Mouse (Mus musculus) hindbrain, embryonic 15.5 days (tissue): ENCODE measurements at regions not wholly inside any gene's neighbourhood (a gene's known extent, or its start where the extent isn't known, plus 50 kb on each side); places are given as distances from the start of the nearest gene placed in this dataset.

ENCODE experiments used
- ATAC-seq: fragments of 200-750 bp; cut with Nextera tagmentation; 2 replicates; pipeline ENCODE4 v1.8.0; 2017; ENCODE audit warnings: low read depth, moderate number of reproducible peaks, moderate TSS enrichment; ENCODE audit not compliant: low FRiP score
- H3K27ac ChIP-seq: fragments of 300-500 bp; sonication (generic); replicated peaks from 2 replicates; pipeline ENCODE4 v1.5.1; 2015; ENCODE audit warnings: mild to moderate bottlenecking, inconsistent platforms
- H3K27me3 ChIP-seq: fragments of 300-500 bp; sonication (generic); 2 replicates; pipeline ENCODE4 v1.6.1; 2015; ENCODE audit warnings: control low read depth, inconsistent platforms
- H3K36me3 ChIP-seq: fragments of 300-500 bp; sonication (generic); 2 replicates; pipeline ENCODE4 v1.6.1; 2015; ENCODE audit warnings: control low read depth, inconsistent platforms
- H3K4me1 ChIP-seq: fragments of 300-500 bp; sonication (generic); replicated peaks from 2 replicates; pipeline ENCODE4 v1.6.1; 2015; ENCODE audit warnings: control low read depth, inconsistent platforms
- H3K4me2 ChIP-seq: fragments of 300-500 bp; sonication (generic); 2 replicates; pipeline ENCODE4 v1.6.1; 2015; ENCODE audit warnings: moderate library complexity, mild to moderate bottlenecking, inconsistent platforms
- H3K4me3 ChIP-seq: fragments of 300-500 bp; sonication (generic); 2 replicates; pipeline ENCODE4 v1.5.1; 2015; ENCODE audit warnings: mild to moderate bottlenecking, inconsistent platforms
- H3K9ac ChIP-seq: fragments of 300-500 bp; sonication (generic); 2 replicates; pipeline ENCODE4 v1.6.1; 2015; ENCODE audit warnings: inconsistent platforms
- H3K9me3 ChIP-seq: fragments of 300-500 bp; sonication (generic); 2 replicates; pipeline ENCODE4 v1.6.1; 2016; ENCODE audit warnings: control low read depth, inconsistent platforms
- WGBS: fragments of 180-500 bp; shearing (Covaris S2); methylation state at CpG from one replicate; pipeline ENCODE4 v1.1.7; 2015; 5-methylcytosine and 5-hydroxymethylcytosine counted together

GRCm38 (mm10) chr1:184628566-184629168 is 103.8 kb downstream of the Hlx start:
- H3K27ac ChIP-seq, result no peak overlapping the region
- H3K4me2 ChIP-seq, result no peak overlapping the region
- no peaks in the 10 kb centered on the region for H3K4me1 ChIP-seq
- no peak for ATAC-seq
- no peaks in the 10 kb centered on the region for H3K27me3 ChIP-seq
- H3K9me3 ChIP-seq, result no peaks in the 10 kb centered on the region
- H3K4me3 ChIP-seq, result no peak overlapping the region
- H3K9ac ChIP-seq, result no peak overlapping the region
- no peaks in the 10 kb centered on the region for H3K36me3 ChIP-seq
- 73% methylated on average over 3 of the region's 3 CpGs for WGBS

- no peaks in the 10 kb centered on the region for H3K9me3 ChIP-seq
- no peaks in the 10 kb centered on the region for H3K4me1 ChIP-seq
- no peak overlapping the region for H3K4me3 ChIP-seq
- 89% methylated on average over 3 of the region's 3 CpGs for WGBS
- no peaks in the 10 kb centered on the region for H3K27me3 ChIP-seq
- no peak for ATAC-seq
- no peak overlapping the region for H3K9ac ChIP-seq
- no peak overlapping the region for H3K27ac ChIP-seq
- H3K4me2 ChIP-seq, result no peak overlapping the region
- no peaks in the 10 kb centered on the region for H3K36me3 ChIP-seq
Measured at GRCm38 (mm10) chr1:184622462-184622861, 110.0 kb downstream of the Hlx start.

GRCm38 (mm10) chr1:184621950-184622349 is 110.5 kb downstream of the Hlx start:
- H3K27ac ChIP-seq, result no peak overlapping the region
- H3K4me2 ChIP-seq, result no peak overlapping the region
- no peak overlapping the region for H3K4me3 ChIP-seq
- H3K4me1 ChIP-seq, result no peaks in the 10 kb centered on the region
- 80% methylated on average over 15 of the region's 15 CpGs for WGBS
- H3K36me3 ChIP-seq, result no peaks in the 10 kb centered on the region
- no peak overlapping the region for H3K9ac ChIP-seq
- no peaks in the 10 kb centered on the region for H3K9me3 ChIP-seq
- no peaks in the 10 kb centered on the region for H3K27me3 ChIP-seq
- ATAC-seq, result no peak

- WGBS, result 82% methylated on average over 8 of the region's 8 CpGs
- no peaks in the 10 kb centered on the region for H3K36me3 ChIP-seq
- no peak overlapping the region for H3K4me3 ChIP-seq
- H3K9me3 ChIP-seq, result no peaks in the 10 kb centered on the region
- no peaks in the 10 kb centered on the region for H3K27me3 ChIP-seq
- no peaks in the 10 kb centered on the region for H3K4me1 ChIP-seq
- no peak overlapping the region for H3K27ac ChIP-seq
- no peak overlapping the region for H3K9ac ChIP-seq
- H3K4me2 ChIP-seq, result no peak overlapping the region
- ATAC-seq, result no peak
Measured at GRCm38 (mm10) chr1:184617853-184618454, 114.5 kb downstream of the Hlx start.

- no peak overlapping the region for H3K9ac ChIP-seq
- 79% methylated on average over 3 of the region's 3 CpGs for WGBS
- no peaks in the 10 kb centered on the region for H3K9me3 ChIP-seq
- H3K4me1 ChIP-seq, result no peaks in the 10 kb centered on the region
- H3K36me3 ChIP-seq, result no peaks in the 10 kb centered on the region
- no peaks in the 10 kb centered on the region for H3K27me3 ChIP-seq
- ATAC-seq, result no peak
- no peak overlapping the region for H3K4me2 ChIP-seq
- no peak overlapping the region for H3K4me3 ChIP-seq
- no peak overlapping the region for H3K27ac ChIP-seq
Measured at GRCm38 (mm10) chr1:184615991-184616390, 116.4 kb downstream of the Hlx start.

GRCm38 (mm10) chr1:184614699-184615415 is 117.6 kb downstream of the Hlx start:
- no peaks in the 10 kb centered on the region for H3K36me3 ChIP-seq
- no peak overlapping the region for H3K4me2 ChIP-seq
- H3K4me3 ChIP-seq, result no peak overlapping the region
- no peaks in the 10 kb centered on the region for H3K4me1 ChIP-seq
- no peak overlapping the region for H3K27ac ChIP-seq
- ATAC-seq, result no peak
- WGBS, result 86% methylated on average over 21 of the region's 21 CpGs
- no peaks in the 10 kb centered on the region for H3K9me3 ChIP-seq
- no peaks in the 10 kb centered on the region for H3K27me3 ChIP-seq
- H3K9ac ChIP-seq, result no peak overlapping the region

- Histone ChIP-seq H3K27me3 (no peaks in the 10 kb centered on the region), H3K4me1 (no peaks in the 10 kb centered on the region; the same call in 1 of the 2 replicates), H3K36me3 (no peaks in the 10 kb centered on the region), H3K4me2 (no peak overlapping the region), H3K9me3 (no peaks in the 10 kb centered on the region), H3K27ac (no peak overlapping the region), H3K4me3 (no peak overlapping the region), H3K9ac (no peak overlapping the region)
- WGBS, result 74% methylated on average over 4 of the region's 4 CpGs
- no peak for ATAC-seq
Measured at GRCm38 (mm10) chr1:184612880-184613279, 119.5 kb downstream of the Hlx start.

GRCm38 (mm10) chr1:184608938-184609337 is 123.5 kb downstream of the Hlx start:
- Histone ChIP-seq H3K4me1 (no peaks in the 10 kb centered on the region; the same call in 1 of the 2 replicates), H3K36me3 (no peaks in the 10 kb centered on the region), H3K27me3 (no peaks in the 10 kb centered on the region), H3K4me2 (no peak overlapping the region), H3K9ac (no peak overlapping the region), H3K9me3 (no peaks in the 10 kb centered on the region), H3K27ac (no peak overlapping the region), H3K4me3 (no peak overlapping the region)
- no peak for ATAC-seq
- 39% methylated on average over 5 of the region's 5 CpGs for whole genome bisulfite sequencing

GRCm38 (mm10) chr1:184608338-184608737 is 124.1 kb downstream of the Hlx start:
- Histone ChIP-seq H3K36me3 (no peaks in the 10 kb centered on the region), H3K9ac (no peak overlapping the region), H3K4me3 (no peak overlapping the region), H3K27ac (no peak overlapping the region), H3K4me1 (no peaks in the 10 kb centered on the region; the same call in 1 of the 2 replicates), H3K27me3 (no peaks in the 10 kb centered on the region), H3K4me2 (no peak overlapping the region), H3K9me3 (no peaks in the 10 kb centered on the region)
- no peak for ATAC-seq
- 70% methylated on average over 2 of the region's 2 CpGs for WGBS

- no peaks in the 10 kb centered on the region; the same call in 1 of the 2 replicates for H3K4me1 ChIP-seq
- no peak for ATAC-seq
Measured at GRCm38 (mm10) chr1:184606541-184606940, 125.9 kb downstream of the Hlx start.

GRCm38 (mm10) chr1:184605666-184606065 is 126.8 kb downstream of the Hlx start:
- Histone ChIP-seq H3K27ac (no peak overlapping the region), H3K4me3 (no peak overlapping the region), H3K36me3 (no peaks in the 10 kb centered on the region), H3K4me1 (no peaks in the 10 kb centered on the region; the same call in 1 of the 2 replicates), H3K4me2 (no peak overlapping the region), H3K9ac (no peak overlapping the region), H3K27me3 (no peaks in the 10 kb centered on the region), H3K9me3 (no peaks in the 10 kb centered on the region)
- 88% methylated on average over 7 of the region's 7 CpGs for WGBS
- no peak for ATAC-seq

More at GRCm38 (mm10) chr1:184606541-184606940, 125.9 kb downstream of the Hlx start:
- Histone ChIP-seq H3K9ac (no peak overlapping the region), H3K4me2 (no peak overlapping the region), H3K36me3 (no peaks in the 10 kb centered on the region), H3K9me3 (no peaks in the 10 kb centered on the region), H3K4me3 (no peak overlapping the region), H3K27ac (no peak overlapping the region), H3K27me3 (no peaks in the 10 kb centered on the region)
- WGBS, result 89% methylated on average over 8 of the region's 8 CpGs

GRCm38 (mm10) chr1:184603136-184603535 is 129.3 kb downstream of the Hlx start:
- Histone ChIP-seq H3K9me3 (no peaks in the 10 kb centered on the region), H3K4me1 (no peaks in the 10 kb centered on the region), H3K27ac (no peak overlapping the region), H3K4me2 (no peak overlapping the region), H3K27me3 (no peaks in the 10 kb centered on the region), H3K36me3 (no peaks in the 10 kb centered on the region), H3K9ac (no peak overlapping the region), H3K4me3 (no peak overlapping the region)
- no peak for ATAC-seq
- WGBS, result 93% methylated on average over 6 of the region's 6 CpGs
